Mouse (Mus musculus): ENCODE results near the gene Tomm5.
A peak's percentile ranks its signal among the peaks of the same experiment; 100 is the strongest.
"Not testable (repeated sequence)": the region's sequence is repeated elsewhere in the genome, so short reads cannot be mapped to it uniquely, and the experiment has no call there.

Gene Tomm5

DNA sequence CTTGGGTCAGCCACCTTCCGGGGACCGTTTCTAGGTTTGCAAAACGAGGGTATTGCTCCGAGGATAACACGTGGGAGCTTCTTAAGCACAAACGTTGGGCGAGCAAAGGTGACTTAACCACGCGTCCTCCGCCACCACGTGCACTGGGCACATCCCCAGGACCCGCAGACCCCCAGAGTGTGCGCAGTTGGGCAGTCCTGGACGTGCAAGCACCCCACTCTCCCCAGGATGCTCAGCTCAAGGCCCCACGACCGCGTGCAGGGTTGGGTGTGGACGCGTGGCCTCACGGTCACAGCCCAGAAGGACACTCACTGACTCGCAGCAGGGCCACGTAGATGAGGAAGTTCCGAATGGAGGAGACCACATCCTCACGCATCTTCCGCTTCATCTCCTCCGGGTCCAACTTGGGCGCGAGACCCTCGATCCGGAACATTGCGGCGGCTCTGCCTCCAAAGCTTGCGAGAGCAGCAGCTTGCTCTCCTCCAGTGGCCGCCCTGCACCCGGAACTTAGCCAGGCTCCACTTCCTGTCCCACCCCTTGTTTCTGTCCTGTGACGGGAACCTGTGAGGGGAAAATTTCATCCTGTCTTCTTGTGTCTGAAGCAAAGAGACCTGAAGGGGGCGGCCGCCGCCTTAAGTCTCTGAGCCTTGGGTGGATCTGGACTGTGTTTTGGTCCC, at the start of gene Tomm5:
Gene Tomm5 (minus strand): TSS at position 514 of the 677 bp plus-strand sequence.
- DNase-seq, result peak; percentile 96

DNA sequence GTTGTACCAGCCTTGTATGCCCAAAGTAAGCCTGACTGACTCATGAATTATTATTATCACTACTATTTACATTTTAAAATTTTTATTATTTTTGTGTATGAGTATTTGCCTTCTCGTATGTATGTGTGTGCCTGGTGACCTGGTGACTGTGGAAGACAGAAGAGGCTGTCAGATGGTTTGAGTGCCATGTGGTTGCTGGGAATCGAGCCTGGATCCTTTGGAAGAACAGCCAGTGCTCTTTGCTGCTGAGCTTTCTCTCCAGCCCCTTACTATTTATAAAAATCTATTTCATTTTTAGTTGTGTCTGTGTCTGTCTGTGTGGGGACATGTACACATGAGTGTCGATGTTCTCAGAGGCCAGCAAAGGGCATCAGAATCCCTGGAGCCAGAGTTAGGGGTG, 48.5 kb upstream of the Tomm5 start:
- no peak for DNase-seq

DNA sequence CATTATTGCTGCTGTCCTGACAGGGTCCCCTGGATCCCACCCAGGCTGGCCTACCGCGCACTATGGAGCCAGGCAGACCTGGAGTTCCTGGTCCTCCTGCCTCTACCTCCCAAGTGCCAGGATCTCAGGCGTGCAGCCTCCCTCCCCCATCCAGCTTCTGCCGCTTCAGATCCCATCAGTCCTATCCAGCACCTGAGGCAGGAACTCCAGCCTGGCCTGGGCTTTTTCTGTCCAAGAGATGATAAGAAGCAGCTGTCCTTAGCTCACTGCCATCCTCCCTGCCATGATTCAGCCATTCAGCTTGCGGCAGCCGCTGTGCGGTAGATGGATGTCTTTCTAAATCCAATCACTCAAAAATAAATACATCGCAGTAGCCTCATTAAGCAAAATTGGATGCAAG, 35.1 kb upstream of the Tomm5 start:
- no peak for DNase-seq

DNA sequence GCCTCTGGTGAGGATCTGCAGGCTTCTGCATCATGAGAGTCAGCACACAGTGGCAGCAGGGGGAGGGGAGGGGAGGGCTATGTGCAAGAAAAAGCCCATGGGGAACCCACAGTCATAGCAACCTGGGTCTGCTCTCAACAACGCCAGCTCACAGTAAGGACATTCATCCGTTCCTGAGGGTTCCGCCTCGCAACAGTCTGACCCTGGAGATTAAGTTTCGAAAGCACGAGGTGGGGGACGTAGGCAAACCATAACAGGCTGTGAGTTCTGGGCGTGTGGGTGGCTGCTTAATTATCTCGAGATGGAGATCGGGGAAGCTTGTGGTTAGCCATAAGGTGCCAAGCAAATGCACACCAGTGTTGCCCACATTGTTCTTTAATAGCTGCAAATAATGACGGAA, 34.5 kb upstream of the Tomm5 start:
- no peak for DNase-seq

DNA sequence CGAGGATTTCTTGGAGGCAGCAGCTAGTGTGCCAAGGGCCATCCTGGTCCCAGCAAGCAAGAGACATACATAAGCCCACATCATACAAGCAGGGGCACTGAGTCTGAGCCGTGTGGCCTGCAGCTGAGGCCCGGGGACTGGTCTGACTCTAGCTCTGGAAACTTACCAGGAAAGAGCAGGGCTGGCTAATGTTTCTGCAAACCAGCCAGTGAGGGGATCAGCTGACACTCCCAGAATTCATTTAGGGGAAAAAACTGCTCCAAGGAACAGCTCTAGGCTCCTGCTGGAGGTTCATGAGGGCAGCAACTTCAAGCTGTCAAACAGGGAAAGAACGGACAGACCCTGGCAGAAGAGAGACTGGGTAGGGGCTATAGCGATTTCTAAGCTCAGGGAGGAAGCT, 33.9 kb upstream of the Tomm5 start:
- DNase-seq, result no peak

DNA sequence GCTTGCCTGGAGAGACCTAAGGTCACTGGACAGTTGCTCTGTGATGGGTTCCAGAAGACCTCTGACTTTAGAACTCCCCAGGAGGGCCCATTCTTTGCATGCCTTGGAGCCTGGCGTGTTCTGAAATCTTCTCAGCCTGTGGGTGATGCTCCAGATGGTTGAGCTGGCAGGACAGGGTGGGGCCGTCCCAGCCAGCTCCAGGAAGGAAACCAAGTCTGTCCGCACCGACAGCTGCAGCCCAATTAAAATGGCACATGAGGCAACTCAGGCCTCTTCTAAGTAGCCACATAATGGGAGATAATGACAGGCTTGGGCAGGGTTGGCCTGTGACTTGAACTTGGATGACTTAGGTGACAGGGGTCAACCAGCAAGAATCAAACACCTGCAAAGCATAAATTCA, 29.7 kb upstream of the Tomm5 start:
- no peak for DNase-seq

DNA sequence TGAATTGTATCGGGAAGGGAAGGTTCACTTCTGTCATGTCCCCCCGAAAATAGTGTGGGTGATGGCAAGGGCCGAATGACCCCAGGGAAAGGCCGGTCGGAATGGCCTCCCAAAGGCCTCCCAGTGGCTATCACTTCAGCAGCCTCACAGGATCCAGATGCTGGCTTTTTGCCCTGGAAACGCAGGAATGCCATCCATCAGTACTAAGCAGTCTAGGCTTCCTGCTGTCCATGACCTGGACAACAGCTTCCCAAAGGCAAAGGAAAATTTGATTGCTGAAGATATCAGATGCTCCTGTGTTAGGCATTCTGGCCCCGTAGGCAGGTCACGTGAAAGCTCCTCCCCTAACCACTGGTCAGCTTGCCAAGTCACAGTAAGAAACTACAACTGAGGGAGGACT, 26.6 kb upstream of the Tomm5 start:
- no peak for DNase-seq

DNA sequence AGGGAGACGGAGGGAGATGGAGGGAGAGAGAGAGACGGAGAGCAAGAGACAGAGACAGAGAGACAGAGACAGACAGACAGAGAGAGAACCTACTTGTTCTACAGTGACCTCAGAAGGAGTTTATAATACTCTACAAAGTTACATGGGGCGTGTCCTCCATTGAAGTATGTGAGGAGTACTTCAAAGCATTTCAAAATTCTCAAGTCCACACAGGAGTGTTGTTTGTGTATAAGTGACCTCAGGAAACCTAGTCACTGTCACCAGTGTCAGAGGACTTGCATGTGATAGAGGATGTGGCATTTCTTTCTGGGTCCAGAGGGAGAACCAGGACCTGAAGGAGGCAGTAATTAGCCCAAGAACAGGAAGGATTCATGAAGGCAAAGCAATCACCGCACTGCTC, 23.1 kb upstream of the Tomm5 start:
- DNase-seq, result peak; percentile 43

DNA sequence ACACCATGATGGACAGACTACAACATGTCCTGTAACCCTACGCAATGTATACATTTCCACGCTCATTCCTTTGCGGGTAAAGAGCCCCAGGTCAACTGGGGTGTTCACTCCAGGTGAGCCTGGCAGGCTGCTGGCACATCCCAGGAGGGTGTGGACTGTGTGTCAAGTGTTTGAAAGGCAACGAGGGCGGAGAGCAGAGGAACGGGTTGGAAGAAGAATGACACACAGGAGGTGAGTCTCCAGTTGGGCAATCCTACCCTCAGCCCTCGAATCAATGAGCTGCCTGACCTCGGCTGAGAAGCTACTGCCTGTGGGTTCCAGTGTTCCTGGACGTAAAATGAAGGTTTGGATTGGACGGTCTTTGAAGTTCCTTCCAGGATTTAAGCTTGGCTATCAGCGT, 13.4 kb upstream of the Tomm5 start:
- DNase-seq, result no peak

DNA sequence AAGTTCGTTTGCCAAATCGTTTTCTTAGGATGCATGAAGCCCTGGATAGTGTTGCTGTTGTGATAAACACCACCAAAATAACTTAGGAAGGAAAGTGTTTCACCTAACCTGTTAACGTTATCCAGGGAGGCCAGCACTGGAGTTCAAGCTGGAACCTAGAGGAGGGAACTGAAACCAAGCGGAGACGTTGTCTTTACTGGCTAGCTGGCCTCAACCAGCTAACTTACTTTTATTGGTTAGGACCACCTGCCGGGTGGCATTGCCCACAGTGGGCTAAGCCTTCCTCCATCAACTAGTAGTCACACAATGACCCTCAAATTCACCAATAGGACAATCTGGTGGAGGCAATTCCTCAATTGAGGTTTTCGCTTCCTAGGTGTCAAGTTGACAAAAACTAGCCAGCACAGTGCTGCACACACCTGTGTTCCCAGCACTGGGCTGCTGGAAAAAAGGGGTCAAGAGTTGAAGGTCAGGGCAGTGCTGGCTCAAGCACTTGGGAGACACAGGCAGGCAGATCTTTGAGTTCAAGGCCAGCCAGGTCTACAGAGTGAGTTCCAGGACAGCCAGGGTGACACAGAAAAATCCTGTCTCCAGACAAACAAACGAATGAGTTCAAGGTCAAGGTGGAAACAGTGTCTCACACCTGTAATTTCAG, 669 bp upstream of the Tomm5 start:
- no peak for DNase-seq

DNA sequence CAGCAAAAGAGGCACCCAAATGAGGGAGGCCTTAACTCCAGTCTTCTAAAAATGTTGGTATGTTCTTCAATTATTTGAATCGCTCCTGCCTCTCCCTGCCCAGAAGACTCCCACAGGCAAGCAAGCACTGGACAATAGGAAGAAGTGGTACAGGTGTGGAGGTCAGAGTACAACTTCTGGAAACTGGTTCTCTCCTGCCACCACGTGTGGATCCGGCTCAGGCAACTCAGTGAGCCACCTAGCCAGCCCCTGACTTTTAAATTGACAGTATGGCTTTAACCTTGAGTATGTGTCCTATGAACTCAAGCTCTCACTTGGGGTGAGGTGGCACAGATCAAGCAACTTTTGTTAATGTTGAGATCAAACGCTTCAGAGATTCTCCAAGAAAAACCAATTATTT, 848 bp downstream of the Tomm5 start:
- no peak for DNase-seq

DNA sequence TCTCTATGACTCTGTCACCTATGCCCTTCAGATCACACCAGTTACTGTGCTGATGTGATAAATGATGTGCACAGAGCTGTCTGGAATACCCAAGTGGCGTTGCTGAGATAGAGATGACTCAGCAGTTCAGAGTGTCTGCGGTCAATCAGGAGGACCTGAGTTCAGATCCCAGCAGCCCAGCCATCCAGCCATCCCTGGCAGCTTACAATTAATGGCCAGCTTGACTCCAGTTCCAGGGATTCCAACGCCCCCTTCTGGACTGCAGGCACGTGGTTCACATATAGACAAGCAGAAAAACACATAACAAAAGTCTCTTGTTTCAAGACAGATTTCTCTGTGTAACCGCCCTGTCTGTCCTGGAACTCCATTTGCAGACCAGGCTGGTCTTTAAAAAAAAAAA, 1.5 kb downstream of the Tomm5 start:
- no peak for DNase-seq

DNA sequence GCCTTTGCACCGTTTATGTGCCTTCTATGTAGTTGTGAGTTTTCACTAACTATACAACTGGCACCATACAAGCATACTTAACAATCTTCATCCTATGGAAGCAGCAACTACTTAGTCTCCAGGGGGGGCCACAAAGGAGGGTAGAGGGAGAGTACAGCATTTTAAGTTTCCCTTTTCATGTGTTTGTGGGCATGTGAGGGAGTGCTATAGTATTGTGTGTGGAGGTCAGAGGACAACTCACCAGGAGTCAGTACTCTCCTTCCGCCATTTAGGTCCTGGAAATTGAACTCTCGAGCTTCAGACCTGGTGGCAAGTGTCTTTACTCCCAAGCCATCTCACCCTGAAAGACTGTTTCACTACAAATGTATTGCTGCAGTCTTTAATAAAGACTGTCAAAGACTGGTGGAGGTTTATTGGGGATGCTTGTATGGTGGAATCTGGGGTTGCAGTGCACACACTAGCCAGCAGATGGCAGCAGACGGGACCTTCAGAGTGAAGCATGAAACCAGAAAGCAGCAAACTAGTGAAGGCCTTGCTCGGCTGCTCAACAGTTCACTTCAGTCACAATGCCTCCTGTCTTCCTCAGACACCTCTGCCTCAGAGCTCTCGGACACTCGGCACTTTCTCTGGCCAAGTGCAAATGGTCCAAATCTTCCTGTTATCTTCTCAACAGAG, 10.6 kb downstream of the Tomm5 start:
- DNase-seq, result peak; percentile 77

DNA sequence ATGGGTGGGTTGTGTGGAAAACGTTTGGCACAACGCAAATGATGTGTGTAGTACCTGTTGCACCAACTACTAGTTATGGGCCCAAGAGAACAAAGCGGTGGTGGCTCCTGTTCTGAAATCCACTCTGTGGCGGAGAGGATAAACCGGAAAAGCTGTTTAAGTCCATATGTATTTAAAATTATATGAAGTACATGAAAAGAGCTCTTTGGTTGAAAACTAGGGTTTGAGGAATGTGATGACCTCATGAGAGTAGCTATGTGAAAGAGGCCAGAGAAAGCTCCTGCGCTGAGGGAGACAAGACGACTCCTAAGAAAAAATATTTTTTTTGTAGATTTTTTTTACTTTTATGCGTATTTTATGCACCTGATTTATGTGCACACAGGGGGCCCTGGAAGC, 23.0 kb downstream of the Tomm5 start:
- no peak for DNase-seq

DNA sequence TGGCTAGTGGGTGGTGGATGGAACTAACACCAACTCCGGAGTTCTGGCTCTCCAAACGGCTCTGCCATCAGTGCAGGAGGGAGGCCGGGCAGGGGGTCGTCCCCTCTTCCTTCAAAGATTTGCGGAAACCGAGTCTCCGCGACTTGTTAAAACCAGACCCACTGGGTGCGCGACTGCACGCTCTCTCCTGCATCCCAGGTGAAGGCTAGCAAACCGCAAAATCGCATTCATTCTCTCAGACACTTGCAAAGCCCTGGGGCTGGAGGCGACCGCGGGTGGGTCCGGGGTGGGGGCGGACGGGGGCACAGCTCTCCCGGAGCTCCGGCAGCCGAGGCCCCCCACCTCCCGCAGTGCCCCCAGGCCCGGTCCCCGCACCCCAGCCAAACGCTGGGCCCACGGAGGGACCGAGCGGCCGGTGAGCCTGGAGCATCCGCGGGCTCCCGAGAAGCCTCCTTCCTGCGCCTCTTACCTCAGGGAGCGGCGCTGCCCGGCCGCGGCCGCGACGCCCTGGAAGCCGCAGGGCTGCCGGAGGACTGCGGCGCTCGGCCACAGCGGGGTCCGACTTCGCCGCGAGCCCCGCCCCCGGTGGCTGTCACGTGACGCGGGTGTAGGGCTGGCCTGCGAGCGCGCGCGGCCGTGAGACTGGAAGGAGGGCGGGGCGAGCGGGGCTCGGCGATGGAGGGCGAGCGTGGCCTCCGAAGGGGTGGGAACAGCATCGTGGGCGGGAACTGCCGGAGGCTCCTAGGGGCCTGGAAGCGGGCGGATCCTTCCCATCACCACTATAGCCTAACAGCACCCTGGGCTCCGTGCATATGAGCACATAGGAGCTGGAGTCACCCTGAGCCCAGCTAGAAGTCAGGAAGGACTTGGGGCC, 23.7 kb downstream of the Tomm5 start, which contains the start of gene Fbxo10:
Gene Fbxo10 (minus strand): TSS at position 584 of the 874 bp plus-strand sequence.
- DNase-seq, result peak; percentile 96

DNA sequence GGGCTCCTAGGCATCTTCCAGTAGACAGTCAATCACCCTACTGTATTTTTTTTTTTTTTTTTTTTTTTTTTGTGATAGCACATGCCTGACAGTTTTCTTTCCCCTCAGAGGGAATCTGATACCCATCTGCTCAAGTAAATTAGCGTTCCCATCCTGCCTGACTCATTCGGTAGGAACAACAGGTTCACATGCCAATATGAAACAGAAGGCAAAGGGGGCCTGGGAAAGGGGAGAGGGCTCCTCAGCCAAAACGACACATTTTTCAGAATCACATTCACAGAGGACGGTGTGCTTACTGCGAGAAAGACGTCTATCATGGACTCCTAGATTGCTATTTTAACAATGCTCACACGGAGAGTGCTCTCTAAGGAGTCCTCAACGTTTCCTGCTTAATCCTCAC, 24.4 kb downstream of the Tomm5 start:
- DNase-seq, result no peak

DNA sequence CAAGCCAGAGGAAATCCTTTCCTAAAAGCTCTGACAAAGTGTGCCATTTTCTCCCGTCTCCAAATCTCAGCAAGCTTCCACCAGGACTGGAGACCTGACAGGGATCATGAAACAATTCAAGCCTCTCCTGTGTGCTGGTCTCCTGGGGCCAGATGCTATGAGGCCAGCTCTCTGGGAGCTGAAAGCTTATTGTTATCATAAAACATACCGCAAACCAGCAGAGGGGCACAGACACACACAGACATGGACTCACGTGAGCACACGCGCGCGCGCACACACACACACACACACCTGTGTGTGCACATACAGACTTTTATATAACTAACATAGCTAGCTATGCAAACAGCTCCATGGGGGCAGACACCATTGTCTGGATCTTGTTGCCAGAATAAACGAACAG, 25.0 kb downstream of the Tomm5 start:
- DNase-seq, result no peak

DNA sequence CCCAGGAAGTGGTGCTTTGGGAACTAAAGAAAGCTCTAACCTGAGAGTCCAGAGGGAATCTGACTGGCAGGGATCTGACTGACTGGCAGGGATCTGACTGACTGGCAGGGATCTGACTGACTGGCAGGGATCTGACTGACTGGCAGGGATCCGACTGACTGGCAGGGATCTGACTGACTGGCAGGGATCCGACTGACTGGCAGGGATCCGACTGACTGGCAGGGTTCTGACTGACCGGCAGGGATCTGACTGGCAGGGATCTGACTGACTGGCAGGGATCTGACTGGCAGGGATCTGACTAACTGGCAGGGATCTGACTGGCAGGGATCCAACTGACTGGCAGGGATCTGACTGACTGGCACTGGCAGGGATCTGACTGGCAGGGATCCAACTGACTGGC, 26.9 kb downstream of the Tomm5 start:
- DNase-seq, result not testable (repeated sequence)

DNA sequence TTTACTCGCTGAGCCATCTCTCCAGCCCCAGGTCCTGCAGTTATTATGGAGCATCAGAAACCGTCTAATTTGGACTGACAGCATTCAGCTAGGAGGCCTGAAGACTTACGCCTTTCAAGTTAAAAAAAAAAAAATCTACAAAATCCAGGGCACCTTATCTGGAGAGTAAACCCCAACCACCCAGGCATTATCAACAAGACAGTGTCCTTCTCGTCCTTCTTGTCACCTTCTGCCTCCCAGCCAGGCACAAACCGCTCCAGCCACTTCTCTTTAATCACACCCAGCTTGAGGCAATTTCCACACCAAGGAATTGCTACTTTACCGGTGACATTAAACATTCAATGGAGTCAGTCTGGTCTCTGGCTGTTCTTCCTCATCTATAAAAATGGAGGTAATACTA, 34.4 kb downstream of the Tomm5 start:
- no peak for DNase-seq

DNA sequence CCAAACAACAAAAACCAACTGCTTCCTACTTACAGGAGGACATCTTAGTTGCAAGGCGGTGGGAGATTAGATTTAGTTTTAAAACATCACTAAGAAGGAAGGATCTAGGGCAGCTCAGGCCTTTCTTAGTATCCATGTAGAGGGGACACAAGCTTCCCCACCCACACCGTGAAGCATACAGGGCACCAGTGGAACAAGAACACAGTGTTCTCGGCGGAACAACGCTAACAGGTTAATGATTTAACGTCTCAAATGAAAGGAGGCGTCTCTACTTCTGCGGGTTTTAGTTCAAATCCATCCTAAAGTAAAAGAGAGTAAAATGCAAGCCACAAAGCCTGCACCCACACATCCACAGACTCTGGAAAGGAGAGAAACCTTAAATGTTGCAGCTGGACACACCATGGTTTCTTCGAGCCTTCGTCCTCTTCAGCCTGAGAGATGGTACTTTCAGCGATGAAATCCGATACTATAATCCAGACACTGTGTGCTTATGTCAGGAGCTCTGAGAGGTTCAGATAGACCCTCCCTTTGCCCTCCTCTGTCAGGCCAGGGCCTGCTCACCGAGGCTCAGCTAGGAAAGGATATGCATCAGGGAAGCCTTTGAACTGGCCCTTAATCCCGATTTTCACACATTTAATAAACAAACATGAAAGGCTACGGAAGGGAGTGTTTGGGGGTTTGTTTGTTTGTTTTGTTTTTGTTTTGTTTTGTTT, 35.5 kb downstream of the Tomm5 start:
- no peak for DNase-seq

DNA sequence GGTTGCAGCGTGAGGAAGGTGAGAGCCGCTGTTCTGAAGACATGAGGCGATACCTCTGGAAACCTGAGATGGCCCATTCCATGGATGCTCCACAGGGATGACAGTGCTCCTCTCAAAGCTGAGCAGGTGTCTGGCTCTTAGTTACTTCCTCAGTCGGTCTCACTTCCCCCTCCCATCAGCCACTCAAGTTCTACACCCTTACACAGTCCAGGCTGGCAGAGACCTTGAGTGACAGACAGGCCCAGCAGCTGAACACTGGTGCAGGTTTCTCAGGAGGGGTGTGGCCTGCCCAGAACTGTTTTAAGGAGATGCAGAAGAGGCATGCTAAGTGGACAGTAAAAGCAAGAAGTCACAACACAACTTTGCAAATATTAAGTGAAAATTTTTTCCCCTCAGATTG, 40.2 kb downstream of the Tomm5 start:
- DNase-seq, result no peak

DNA sequence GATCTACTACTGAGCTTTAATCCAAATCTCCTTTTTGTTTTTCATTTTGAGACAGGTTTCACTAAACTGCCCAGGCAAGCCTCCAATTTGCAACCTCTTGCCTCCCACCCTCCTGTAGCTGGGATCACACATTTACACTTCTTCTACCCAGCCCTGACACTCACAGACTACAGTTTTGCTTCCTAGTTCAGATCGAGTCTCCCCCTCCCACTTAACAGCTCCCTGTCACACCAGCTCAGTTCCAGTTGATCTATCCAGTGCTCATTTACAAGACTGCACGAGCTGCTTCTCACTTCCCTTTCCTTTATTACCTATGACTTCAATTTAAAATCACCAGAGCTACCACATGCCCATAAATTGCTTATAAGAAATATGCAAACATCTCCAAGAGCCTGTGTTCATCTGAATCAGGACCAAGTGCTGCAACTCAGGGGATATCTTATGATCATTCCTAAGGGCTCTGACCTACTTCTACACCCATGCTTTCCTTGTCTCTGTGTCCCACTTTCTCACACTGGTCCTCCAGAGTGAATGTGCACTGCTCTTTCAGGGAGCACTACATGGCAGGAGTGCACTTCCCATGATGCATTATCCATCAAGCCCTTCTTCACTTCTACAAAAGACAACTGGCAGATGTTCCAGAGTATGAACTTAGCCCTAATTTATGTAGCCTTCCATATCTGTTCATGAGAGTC, 41.7 kb downstream of the Tomm5 start:
- DNase-seq, result no peak

All from lung, postnatal 36 days (tissue).